Comparison of ENCODE assay signal across 13 mouse cellular contexts in the genomic region with DNA sequence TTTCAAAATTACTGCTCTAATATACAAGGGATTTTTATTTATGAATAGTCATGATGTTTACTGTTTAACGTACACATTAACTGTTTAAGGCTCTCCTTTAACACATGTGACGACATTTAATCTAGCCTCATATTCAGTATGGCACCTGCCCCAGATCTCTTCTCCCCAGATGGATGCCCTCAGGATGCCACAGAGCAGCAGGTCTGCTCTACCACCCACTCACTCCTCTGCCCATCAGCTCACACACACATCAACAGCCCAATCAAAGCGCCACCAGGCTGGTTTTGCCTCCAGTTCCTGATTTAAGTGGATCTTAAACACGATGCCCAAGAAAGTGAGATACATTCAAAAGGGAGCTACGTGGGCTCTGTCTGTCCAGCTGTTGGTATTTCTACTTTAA. TPM values are rescaled to one million over a fixed set of nuclear protein-coding genes. Genes with fewer than 3 reads are reported as not detected.
"Had no signal": no experiment of that assay in that cellular context is flagged by ENCODE, and none has a peak within 500 bp of the region (broad histone marks: within the 10 kb centered on the region; RNA-seq: fewer than 3 reads in every experiment).

No protein-coding gene starts in this region.

- H3K27ac ChIP-seq: layer of hippocampus, adult 2 months; limb, embryonic 12.5 days; liver, embryonic 13.5 days; neural tube, embryonic 15.5 days had no signal

- DNase-seq: kidney, adult 18-20 months; kidney, postnatal 10 days; liver; liver, embryonic 13.5 days; liver, postnatal 0 days; right cerebral cortex, adult 18-20 months; right cerebral cortex, postnatal 25 days; thymus, postnatal 36 days had no signal

- H3K9ac ChIP-seq: limb, embryonic 12.5 days; liver, embryonic 13.5 days; liver, postnatal 0 days; neural tube, embryonic 15.5 days had no signal

- H3K9me3 ChIP-seq: limb, embryonic 12.5 days; liver, embryonic 13.5 days; neural tube, embryonic 15.5 days had no signal

- H3K4me3 ChIP-seq: layer of hippocampus, adult 2 months; limb, embryonic 12.5 days; liver, embryonic 13.5 days; neural tube, embryonic 15.5 days had no signal

- H3K36me3 ChIP-seq: liver, embryonic 13.5 days had no signal

- H3K4me2 ChIP-seq: limb, embryonic 12.5 days; liver, embryonic 13.5 days; neural tube, embryonic 15.5 days had no signal

- H3K27me3 ChIP-seq: neural tube, embryonic 15.5 days had no signal

- H3K4me1 ChIP-seq: liver, embryonic 13.5 days had no signal

- ATAC-seq: liver, postnatal 0 days; midbrain, embryonic 16.5 days had no signal

RNA-seq across cellular contexts. Expression of a gene that starts 41.1 kb away (rescaled TPM):
- total RNA-seq: megakaryocyte progenitor cell, adult 5-6 weeks had no signal
